Mouse (Mus musculus) neural tube, postnatal 0 days (tissue): ENCODE results near the gene Cd209a. TPM values are rescaled to one million over a fixed set of nuclear protein-coding genes. Genes with fewer than 3 reads are reported as not detected.

ENCODE experiments used
- microRNA-seq: library from miRNA; unstranded; fragments of <30 nt; microRNA quantifications from one replicate; pipeline ENCODE4, GENCODE M21; 2016
- polyA plus RNA-seq: library from polyadenylated mRNA; unstranded; fragments of >200 nt; fragmentation: Nextera tagmentation; extraction: Ambion mirVana; gene quantifications from 2 replicates; pipeline ENCODE4 v1.2.1, GENCODE M21; 2015

Cd209a gene
- polyA plus RNA-seq, result not detected in 2 replicates

DNA sequence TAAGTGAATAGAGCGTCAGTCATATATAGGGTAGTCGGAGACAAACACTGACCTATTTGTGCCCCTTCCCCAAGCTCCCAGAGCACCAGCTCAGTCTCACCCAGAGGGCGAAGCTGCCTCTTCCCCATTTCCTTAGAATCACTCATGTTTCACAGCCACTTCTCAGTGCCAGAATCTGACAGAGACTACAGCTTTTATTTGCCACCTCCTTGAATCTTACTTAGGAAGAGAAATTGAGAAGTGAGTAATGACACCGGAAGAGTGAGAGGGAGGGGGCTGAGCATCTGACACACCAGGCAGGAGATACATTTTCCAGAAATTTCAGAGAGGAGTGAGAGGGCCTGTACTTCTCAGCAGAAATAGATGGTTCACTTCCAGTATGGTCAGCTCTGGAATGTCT lies at the start of gene Cd209a:
TSS of gene Cd209a (minus strand) at position 224 of the 400 bp plus-strand sequence.

GRCm38 (mm10) chr8:3720551-3720950 lies 28.2 kb downstream of the Cd209a start, which contains the start of gene Clec4g:
Clec4g (minus strand) TSS chr8:3720651.

GRCm38 (mm10) chr8:3694121-3694520 lies 54.7 kb downstream of the Cd209a start, which contains the start of gene Fcer2a:
Fcer2a (minus strand) TSS chr8:3694175.

Small RNA genes within 50 kb of the gene (microRNA-seq; reads per million reads assigned to microRNA genes)
- not detected for gene Gm24934

Other genes starting within 250 kb of the Cd209a start
- 81.0 and 92.5 TPM in 2 replicates for gene Mcoln1, start 248.5 kb downstream of the Cd209a start, polyA plus RNA-seq
- 40.4 and 43.1 TPM in 2 replicates for gene Pnpla6, start 233.6 kb downstream of the Cd209a start, polyA plus RNA-seq
- gene C330021F23Rik, start 181.0 kb downstream of the Cd209a start, polyA plus RNA-seq, result 0.53 TPM in 1 of 2 replicates, not detected in the other
- 36.5 and 42.6 TPM in 2 replicates for gene Camsap3, start 161.7 kb downstream of the Cd209a start, polyA plus RNA-seq
- gene Xab2, start 127.7 kb downstream of the Cd209a start, polyA plus RNA-seq, result 33.8 and 39.0 TPM in 2 replicates
- 99.6 and 101 TPM in 2 replicates for gene Pet100, start 127.4 kb downstream of the Cd209a start, polyA plus RNA-seq
- gene Pcp2, start 123.4 kb downstream of the Cd209a start, polyA plus RNA-seq, result 3.1 and 4.0 TPM in 2 replicates
- 24.9 and 27.4 TPM in 2 replicates for gene Stxbp2, start 118.0 kb downstream of the Cd209a start, polyA plus RNA-seq
- 0.58 and 0.90 TPM in 2 replicates for gene Retn, start 93.2 kb downstream of the Cd209a start, polyA plus RNA-seq
- 0.25 TPM in 1 of 2 replicates, not detected in the other for gene Mcemp1, start 83.2 kb downstream of the Cd209a start, polyA plus RNA-seq
- gene Fcor, start 76.6 kb downstream of the Cd209a start, polyA plus RNA-seq, result 35.1 and 36.4 TPM in 2 replicates
- gene Trappc5, start 72.7 kb downstream of the Cd209a start, polyA plus RNA-seq, result 46.7 and 48.8 TPM in 2 replicates
- 0.22 and 0.28 TPM in 2 replicates for gene Fcer2a, start 54.8 kb downstream of the Cd209a start, polyA plus RNA-seq
- gene Clec4g, start 28.3 kb downstream of the Cd209a start, polyA plus RNA-seq, result not detected in 2 replicates
- not detected in 2 replicates for gene Cd209e, start 105.3 kb upstream of the Cd209a start, polyA plus RNA-seq
- not detected in 2 replicates for gene Cd209d, start 129.6 kb upstream of the Cd209a start, polyA plus RNA-seq
- gene Cd209b, start 177.9 kb upstream of the Cd209a start, polyA plus RNA-seq, result not detected in 2 replicates
- gene Cd209c, start 205.8 kb upstream of the Cd209a start, polyA plus RNA-seq, result 0.21 and 0.29 TPM in 2 replicates